Mouse (Mus musculus): ENCODE results near the gene Prm2. TPM values are rescaled to one million over a fixed set of nuclear protein-coding genes. Genes with fewer than 3 reads are reported as not detected.

Gene Prm2
- not detected for total RNA-seq (2021)

- intact Hi-C loops (cut with DNase I): no loop called here
- no peak for DNase-seq (ENCODE audit: low spot score)
Measured at GRCm38 (mm10) chr16:10796034-10796433, at the start of gene Prm2. TSS of gene Prm2 (minus strand) at chr16:10796134.

- intact Hi-C loops (cut with DNase I): no loop called here
- no peak for DNase-seq (ENCODE audit: low spot score)
Measured at GRCm38 (mm10) chr16:10844319-10844670, 48.4 kb upstream of the Prm2 start.

GRCm38 (mm10) chr16:10843486-10844318 lies 47.8 kb upstream of the Prm2 start:
- DNase-seq (ENCODE audit: low spot score): peak; percentile 26
- intact Hi-C loops (cut with DNase I): no loop called here

- intact Hi-C loops (cut with DNase I): no loop called here
Measured at GRCm38 (mm10) chr16:10842282-10842855, 46.4 kb upstream of the Prm2 start.

GRCm38 (mm10) chr16:10840018-10840417 lies 44.1 kb upstream of the Prm2 start:
- intact Hi-C loops (cut with DNase I): no loop called here
- DNase-seq (ENCODE audit: low spot score): no peak

More at GRCm38 (mm10) chr16:10842282-10842855, 46.4 kb upstream of the Prm2 start:
- no peak for DNase-seq (ENCODE audit: low spot score)

- no peak for DNase-seq (ENCODE audit: low spot score)
- intact Hi-C loops (cut with DNase I): no loop called here
Measured at GRCm38 (mm10) chr16:10838487-10839245, 42.7 kb upstream of the Prm2 start.

GRCm38 (mm10) chr16:10837903-10838302 lies 42.0 kb upstream of the Prm2 start:
- DNase-seq (ENCODE audit: low spot score): no peak
- intact Hi-C loops (cut with DNase I): no loop called here

- intact Hi-C loops (cut with DNase I): no loop called here
- DNase-seq (ENCODE audit: low spot score): no peak
Measured at GRCm38 (mm10) chr16:10837250-10837649, 41.3 kb upstream of the Prm2 start.

- no peak for DNase-seq (ENCODE audit: low spot score)
- intact Hi-C loops (cut with DNase I): no loop called here
Measured at GRCm38 (mm10) chr16:10836388-10836787, 40.5 kb upstream of the Prm2 start.

GRCm38 (mm10) chr16:10834911-10835587 lies 39.1 kb upstream of the Prm2 start, which contains the start of gene Rmi2:
TSS of gene Rmi2 (plus strand) at chr16:10835059.
- intact Hi-C loops (cut with DNase I): no loop called here
- DNase-seq (ENCODE audit: low spot score): peak; percentile 76

- DNase-seq (ENCODE audit: low spot score): no peak
- intact Hi-C loops (cut with DNase I): no loop called here
Measured at GRCm38 (mm10) chr16:10834542-10834910, 38.6 kb upstream of the Prm2 start.

- DNase-seq (ENCODE audit: low spot score): no peak
Measured at GRCm38 (mm10) chr16:10828461-10828805, 32.5 kb upstream of the Prm2 start.

GRCm38 (mm10) chr16:10827766-10828460 lies 32.0 kb upstream of the Prm2 start:
- intact Hi-C loops (cut with DNase I): no loop called here
- no peak for DNase-seq (ENCODE audit: low spot score)

More at GRCm38 (mm10) chr16:10828461-10828805, 32.5 kb upstream of the Prm2 start:
- intact Hi-C loops (cut with DNase I): no loop called here

- intact Hi-C loops (cut with DNase I): no loop called here
- no peak for DNase-seq (ENCODE audit: low spot score)
Measured at GRCm38 (mm10) chr16:10827269-10827668, 31.3 kb upstream of the Prm2 start.

- intact Hi-C loops (cut with DNase I): no loop called here
- DNase-seq (ENCODE audit: low spot score): no peak
Measured at GRCm38 (mm10) chr16:10825840-10826239, 29.9 kb upstream of the Prm2 start.

- intact Hi-C loops (cut with DNase I): no loop called here
Measured at GRCm38 (mm10) chr16:10824536-10824935, 28.6 kb upstream of the Prm2 start.

GRCm38 (mm10) chr16:10821387-10821786 lies 25.5 kb upstream of the Prm2 start:
- no peak for DNase-seq (ENCODE audit: low spot score)
- intact Hi-C loops (cut with DNase I): no loop called here

More at GRCm38 (mm10) chr16:10824536-10824935, 28.6 kb upstream of the Prm2 start:
- no peak for DNase-seq (ENCODE audit: low spot score)

- DNase-seq (ENCODE audit: low spot score): no peak
- intact Hi-C loops (cut with DNase I): no loop called here
Measured at GRCm38 (mm10) chr16:10819966-10820365, 24.0 kb upstream of the Prm2 start.

- intact Hi-C loops (cut with DNase I): no loop called here
- DNase-seq (ENCODE audit: low spot score): no peak
Measured at GRCm38 (mm10) chr16:10818579-10819135, 22.7 kb upstream of the Prm2 start.

Measured in heart, postnatal 25 days (tissue).